Mouse (Mus musculus) T-helper 2 cell (primary cell): ENCODE measurements around the gene Lrrc57.

Source experiments
- in situ Hi-C: fragments of 300-600 bp; cut with MboI, MseI; formaldehyde crosslinking; loops from one replicate; pipeline ENCODE4 v1.15.1; 2025; ENCODE audit warnings: high pct_unique_total_duplicates

Lrrc57 gene

DNA sequence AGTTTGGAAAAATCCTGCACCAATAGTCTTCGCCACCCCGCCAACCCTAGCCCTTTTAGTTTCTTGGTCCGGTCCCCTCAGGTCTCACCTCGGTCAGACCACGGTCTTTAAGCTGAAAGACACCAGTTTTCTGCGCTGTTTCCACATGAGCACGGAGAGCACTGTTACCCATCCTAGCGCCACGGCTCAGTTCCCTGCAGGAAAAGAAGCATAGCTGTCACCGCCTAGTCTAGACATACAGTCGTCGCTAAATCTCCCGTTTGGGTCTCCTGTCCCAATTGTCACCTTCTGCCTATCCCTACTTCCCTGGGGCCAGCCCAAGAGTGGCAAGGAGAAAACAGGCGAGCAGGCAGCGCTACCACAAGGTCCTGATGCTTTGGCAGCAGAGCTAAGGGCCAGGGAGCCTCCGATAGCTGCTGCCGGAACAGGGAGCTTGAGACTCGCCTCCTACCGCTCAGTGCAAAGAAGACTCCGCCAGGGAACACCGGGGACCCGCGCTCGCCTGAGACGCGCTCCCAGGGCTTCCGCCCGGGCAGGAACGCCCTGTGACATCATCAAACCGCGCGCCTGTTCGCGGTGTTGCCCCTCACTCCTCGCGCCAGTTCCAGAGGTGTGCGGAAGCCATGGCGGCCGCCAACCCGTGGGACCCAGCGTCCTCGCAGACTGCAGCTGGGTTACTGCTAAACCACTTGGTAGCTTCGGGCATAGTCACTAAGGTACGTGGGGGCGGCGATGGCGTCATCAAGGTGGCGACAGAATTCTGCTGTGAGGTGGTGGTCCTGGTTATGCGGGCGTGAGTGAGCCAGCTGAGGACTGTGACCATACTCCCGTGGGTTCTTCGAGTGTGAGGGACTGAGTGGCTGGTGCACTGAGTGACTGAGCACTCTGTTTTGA is at the start of gene Lrrc57, which contains the start of gene Haus2:
Lrrc57 (minus strand) TSS at position 691 of the 894 bp plus-strand sequence.
Haus2 (plus strand) TSS at position 554 of the 894 bp plus-strand sequence.
- in situ Hi-C loops, result loop anchor here (25.0 kb wide), 1 partner anchor 922 kb away; the partner anchor contains the start of gene Rtf1

GRCm38 (mm10) chr2:120658486-120658885 is 49.2 kb upstream of the Lrrc57 start:
- in situ Hi-C loops, result no loop called here

DNA sequence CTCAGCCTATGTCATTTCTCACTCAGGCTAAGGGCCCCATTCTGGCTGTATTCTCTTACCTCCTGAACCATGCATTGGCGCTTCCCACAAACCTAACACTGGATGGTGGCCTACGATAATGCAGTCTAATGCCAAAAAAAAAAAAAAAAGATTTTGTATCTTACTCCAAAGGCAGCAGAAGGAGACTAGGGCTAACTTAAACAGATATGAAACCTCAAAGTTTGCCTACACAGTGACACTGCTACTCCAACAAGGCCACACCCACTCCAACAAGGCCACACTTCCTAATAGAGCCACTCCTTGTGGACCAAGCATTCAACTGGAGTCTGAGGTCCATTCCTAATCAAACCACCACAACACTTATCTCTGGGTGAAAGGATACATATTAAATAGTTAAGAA is 47.4 kb upstream of the Lrrc57 start:
- in situ Hi-C loops, result no loop called here

DNA sequence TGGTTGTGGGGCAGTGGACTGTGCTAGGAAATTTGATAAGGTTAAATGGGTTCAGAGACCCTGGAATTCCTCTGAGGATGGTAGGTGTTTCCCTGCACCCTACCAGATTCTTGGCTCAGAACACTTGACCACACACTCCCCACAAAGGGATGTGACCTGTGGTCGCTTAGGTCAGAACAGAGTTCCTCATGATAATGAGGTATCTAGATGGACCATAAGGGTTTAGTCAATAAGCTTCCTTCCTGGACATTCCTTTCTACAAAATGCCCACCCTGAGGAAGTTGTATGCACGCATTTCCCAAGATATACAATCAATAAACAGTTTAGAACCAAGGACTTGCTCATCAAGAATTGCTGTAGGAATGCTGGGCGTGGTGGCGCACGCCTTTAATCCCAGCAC is 46.6 kb upstream of the Lrrc57 start:
- in situ Hi-C loops, result no loop called here

GRCm38 (mm10) chr2:120654693-120655092 is 45.4 kb upstream of the Lrrc57 start:
- in situ Hi-C loops, result no loop called here

- in situ Hi-C loops, result no loop called here
Measured at GRCm38 (mm10) chr2:120652925-120653284, 43.6 kb upstream of the Lrrc57 start.

- in situ Hi-C loops, result no loop called here
Measured at GRCm38 (mm10) chr2:120652256-120652924, 43.1 kb upstream of the Lrrc57 start.

- in situ Hi-C loops, result no loop called here
Measured at GRCm38 (mm10) chr2:120646777-120647176, 37.5 kb upstream of the Lrrc57 start.

DNA sequence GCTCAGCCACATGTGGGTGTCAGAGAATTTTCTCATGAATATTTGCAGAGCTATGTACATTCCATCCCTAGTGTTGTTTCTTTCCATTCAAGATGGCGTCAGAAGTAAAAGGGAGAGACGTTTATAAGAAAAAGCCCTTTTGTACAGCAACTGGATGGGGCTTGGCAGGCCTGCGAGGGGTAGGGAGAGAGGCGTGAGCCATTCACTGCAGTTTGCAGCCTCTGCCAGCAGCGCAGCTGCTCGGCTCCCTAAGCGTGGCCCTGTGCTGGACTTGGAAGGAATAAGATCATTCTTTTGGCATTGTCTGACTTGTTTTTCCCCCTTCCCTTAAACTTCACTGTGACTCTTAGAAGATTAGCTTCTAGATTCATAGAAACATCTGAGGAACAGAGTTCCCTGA is 34.5 kb upstream of the Lrrc57 start:
- in situ Hi-C loops, result no loop called here

DNA sequence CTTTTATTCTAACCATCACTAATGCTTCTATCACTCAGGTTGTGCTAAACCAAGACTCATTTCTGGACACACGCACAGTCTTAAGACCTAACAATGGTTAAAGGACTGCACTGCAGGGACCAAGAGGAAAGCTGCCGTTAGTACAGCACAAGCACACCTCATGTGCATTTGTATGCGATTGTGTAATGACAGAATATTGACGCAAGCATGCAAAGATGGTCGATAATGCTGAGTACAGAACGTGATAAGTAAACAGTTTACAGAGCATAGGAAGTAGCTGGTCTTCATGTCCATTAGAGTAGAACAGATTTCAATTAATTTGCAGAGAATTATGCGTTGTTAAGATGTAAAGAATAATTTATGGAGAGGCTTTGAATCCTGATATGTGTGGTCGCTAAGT is 31.5 kb upstream of the Lrrc57 start:
- in situ Hi-C loops, result no loop called here

DNA sequence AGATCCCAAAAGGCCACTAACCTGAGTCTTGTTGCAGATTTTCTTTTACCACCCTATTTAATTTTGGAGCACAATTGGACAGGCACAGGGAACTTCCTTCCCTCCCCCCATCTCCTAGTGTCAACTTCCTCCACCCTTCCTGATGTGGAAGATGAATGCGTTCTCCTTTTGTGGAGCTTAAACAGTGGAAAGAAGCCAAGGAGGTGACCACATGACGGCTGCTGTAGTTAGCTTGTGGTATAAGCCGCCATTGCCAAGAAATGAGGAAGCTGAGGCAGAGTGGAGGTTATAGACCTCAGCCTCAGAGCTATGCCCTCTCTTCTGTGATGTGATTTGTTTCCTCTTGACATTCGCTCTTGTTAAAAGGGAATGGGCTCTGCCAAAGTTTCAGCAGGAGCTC is 22.6 kb upstream of the Lrrc57 start:
- in situ Hi-C loops, result loop anchor here (10.0 kb wide), 1 partner anchor 943 kb away; no protein-coding TSS in a partner anchor

DNA sequence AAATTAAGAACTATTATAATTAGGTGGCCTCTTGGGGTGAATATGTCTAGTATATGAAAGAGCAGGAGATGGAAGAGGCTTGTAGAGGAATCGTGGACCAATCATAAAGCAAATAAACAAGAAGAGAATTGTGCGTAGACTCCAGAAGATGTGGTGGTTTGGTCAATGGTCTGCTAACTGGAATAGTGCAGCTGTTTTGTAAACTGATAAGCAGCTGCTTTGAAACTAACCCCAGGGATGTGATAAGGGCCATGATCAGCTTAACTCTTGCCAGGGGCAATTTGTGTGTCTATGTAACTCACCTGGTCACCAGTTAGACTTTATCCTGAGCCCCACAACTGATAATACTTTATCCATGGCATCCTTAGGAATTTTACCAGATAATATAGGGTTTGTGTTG is 22.2 kb upstream of the Lrrc57 start:
- in situ Hi-C loops, result loop anchor here (10.0 kb wide), 1 partner anchor 943 kb away; no protein-coding TSS in a partner anchor

- in situ Hi-C loops, result loop anchor here (10.0 kb wide), 1 partner anchor 944 kb away; no protein-coding TSS in a partner anchor
Measured at GRCm38 (mm10) chr2:120630655-120631054, 21.3 kb upstream of the Lrrc57 start.

- in situ Hi-C loops, result loop anchor here (10.0 kb wide), 1 partner anchor 945 kb away; no protein-coding TSS in a partner anchor
Measured at GRCm38 (mm10) chr2:120630246-120630645, 20.9 kb upstream of the Lrrc57 start.

DNA sequence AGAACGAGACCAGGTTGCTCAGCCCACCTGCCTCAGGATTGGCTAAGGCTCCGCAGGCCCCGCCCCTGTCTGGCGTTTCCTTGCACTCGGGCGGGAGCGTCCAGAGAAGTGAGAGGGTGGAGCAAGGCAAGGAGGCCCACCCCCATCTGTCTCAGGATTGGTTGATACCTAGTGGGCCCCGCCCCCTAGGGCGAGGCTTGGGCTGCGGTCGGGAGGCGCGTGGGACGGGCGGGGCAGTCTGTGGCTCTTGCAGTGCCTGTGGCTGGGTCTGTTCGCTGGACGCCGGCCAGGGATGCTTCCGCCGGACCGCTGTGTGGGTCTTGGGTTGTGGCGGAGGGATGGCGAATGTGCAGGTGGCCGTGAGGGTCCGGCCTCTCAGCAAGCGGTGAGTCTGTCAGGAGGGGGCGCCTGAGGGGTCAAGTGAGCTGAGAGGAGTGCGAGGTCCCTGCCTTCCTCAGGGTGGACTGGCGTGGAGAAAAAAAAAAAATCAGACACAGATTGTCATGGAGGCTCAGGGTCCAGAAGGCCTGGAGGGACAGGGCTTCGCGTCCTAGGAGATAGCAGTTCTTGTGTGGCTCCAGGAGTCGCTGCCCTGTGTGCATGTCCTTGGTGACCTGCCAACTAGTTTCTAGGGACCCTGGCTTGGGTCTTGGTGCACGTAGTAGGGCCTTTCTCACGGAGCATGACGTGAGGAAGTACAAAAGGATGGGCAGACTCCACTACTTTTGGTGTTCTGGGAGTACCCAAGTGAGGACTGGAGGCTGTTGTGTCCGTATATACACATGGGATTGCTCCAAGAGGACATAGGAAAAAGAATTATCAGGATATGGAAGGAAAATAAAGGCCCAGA is 19.8 kb upstream of the Lrrc57 start, which contains the start of gene Stard9:
Stard9 (plus strand) TSS at position 236 of the 850 bp plus-strand sequence.
- in situ Hi-C loops, result no loop called here

GRCm38 (mm10) chr2:120628076-120628865 is 19.0 kb upstream of the Lrrc57 start:
- in situ Hi-C loops, result no loop called here

GRCm38 (mm10) chr2:120622920-120623319 is 13.6 kb upstream of the Lrrc57 start:
- in situ Hi-C loops, result loop anchor here (25.0 kb wide), 1 partner anchor 936 kb away; the partner anchor contains the start of gene Rtf1

- in situ Hi-C loops, result loop anchor here (25.0 kb wide), 1 partner anchor 932 kb away; the partner anchor contains the start of gene Rtf1
Measured at GRCm38 (mm10) chr2:120619538-120619937, 10.2 kb upstream of the Lrrc57 start.

GRCm38 (mm10) chr2:120616279-120617163 is 7.2 kb upstream of the Lrrc57 start:
- in situ Hi-C loops, result loop anchor here (25.0 kb wide), 1 partner anchor 929 kb away; the partner anchor contains the start of gene Rtf1
